Mouse (Mus musculus): ENCODE measurements around the gene Atxn1. TPM values are rescaled to one million over a fixed set of nuclear protein-coding genes. Genes with fewer than 3 reads are reported as not detected.
A peak's percentile ranks its signal among the peaks of the same experiment; 100 is the strongest.

Gene Atxn1
- polyA plus RNA-seq, 1 experiment from 2014 or later: 10.4 TPM

DNA sequence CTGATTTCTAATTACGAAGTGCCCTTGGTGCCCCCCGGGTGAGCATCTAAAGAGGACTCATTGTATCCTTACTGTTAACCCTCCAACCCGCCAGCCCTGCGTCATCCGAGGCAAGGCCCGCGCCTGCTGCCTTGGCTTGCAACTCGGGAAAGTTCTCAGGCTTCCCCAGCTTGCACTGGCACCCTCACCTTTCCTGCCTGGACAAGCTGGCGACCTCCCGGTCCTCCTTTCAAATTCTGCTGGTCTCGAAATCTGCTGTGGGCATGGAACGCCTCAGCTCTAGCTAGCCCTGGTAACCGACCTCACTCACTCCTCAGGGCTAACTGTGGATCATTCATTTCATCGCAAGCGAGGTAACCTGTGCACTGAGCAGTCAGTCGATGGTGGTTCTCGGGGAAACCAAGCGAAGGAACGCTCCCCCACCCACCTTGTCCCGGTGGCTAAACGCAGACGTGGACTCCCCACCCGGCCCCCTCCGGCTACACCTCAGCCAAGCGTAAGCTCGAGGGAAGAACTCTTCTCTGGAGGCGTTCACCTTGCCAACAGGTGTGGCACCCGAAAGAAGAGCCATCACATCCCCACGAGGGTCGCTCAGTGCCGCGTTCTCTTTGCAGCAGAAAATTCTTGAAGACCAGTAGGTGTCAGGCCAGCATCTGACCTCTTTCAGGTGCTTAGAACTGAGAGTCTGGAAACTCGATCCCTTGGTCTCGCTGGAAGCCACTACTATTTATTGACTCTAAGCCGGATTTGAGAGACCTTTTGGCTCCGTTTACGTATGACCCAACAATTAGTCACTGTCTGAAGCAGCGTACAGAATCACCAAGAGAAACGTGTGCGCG, 1.0 kb upstream of the Atxn1 start:
- H3K9me3 ChIP-seq (replicated peaks; ENCODE audit: control insufficient read depth, low read length, poor library complexity, severe bottlenecking): no peaks in the 10 kb centered on the region
- H3K27me3 ChIP-seq (ENCODE audit: control insufficient read depth, insufficient read depth, low read depth, low read length): no peaks in the 10 kb centered on the region; the same call in 1 of the 2 replicates
- WGBS: under 1% methylated on average over 41 of the region's 41 CpGs
- peak overlapping the region; percentile 94 for H3K4me3 ChIP-seq (ENCODE audit: low read depth, low read length)
- peak overlapping the region; percentile 97 for H3K27ac ChIP-seq (ENCODE audit: low read length)
- H3K4me1 ChIP-seq (ENCODE audit: control insufficient read depth, insufficient read depth, low read length): peaks cover 30% of the 10 kb centered on the region
- no peaks in the 10 kb centered on the region for H3K36me3 ChIP-seq (ENCODE audit: control insufficient read depth, insufficient read depth, low read length)
- H3K4me2 ChIP-seq (ENCODE audit: low read length): peak overlapping the region; percentile 78
- H3K9ac ChIP-seq (ENCODE audit: low read depth, low read length): peak overlapping the region; percentile 99
- no peak for ATAC-seq

DNA sequence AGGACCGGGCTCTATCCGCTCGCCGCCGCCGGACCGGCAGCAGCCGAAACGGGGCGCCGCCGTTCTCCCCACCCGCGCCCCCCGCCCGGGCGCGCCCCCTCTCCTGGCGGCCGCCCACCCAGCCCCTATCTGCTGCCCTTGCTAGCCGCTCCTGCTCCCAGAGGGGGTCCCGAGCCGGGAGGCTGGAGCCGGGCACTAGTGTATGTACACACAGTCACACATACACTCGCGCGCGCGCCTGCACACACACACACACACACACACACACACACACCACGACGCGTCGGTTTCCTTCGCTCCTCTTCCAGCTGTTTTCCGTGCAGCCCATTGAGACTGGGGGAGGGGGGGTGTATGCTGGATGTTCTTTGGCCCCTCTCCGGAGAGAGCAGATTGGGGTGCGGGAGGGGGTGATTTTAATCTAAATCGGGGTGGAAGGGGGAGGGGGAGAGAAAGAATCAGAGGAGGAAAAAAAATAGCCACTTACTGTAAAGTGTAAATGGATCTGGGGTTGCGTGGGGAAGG, 416 bp downstream of the Atxn1 start:
- Histone ChIP-seq H3K4me2 (ENCODE audit: low read length) (peak overlapping the region; percentile 78), H3K4me1 (ENCODE audit: control insufficient read depth, insufficient read depth, low read length) (peaks cover 43% of the 10 kb centered on the region), H3K27ac (ENCODE audit: low read length) (peak overlapping the region; percentile 97), H3K4me3 (ENCODE audit: low read depth, low read length) (peak overlapping the region; percentile 94), H3K9ac (ENCODE audit: low read depth, low read length) (peak overlapping the region; percentile 99), H3K36me3 (ENCODE audit: control insufficient read depth, insufficient read depth, low read length) (no peaks in the 10 kb centered on the region), H3K9me3 (replicated peaks; ENCODE audit: control insufficient read depth, low read length, poor library complexity, severe bottlenecking) (no peaks in the 10 kb centered on the region), H3K27me3 (ENCODE audit: control insufficient read depth, insufficient read depth, low read depth, low read length) (no peaks in the 10 kb centered on the region; the same call in 1 of the 2 replicates)
- WGBS: under 1% methylated on average over 15 of the region's 39 CpGs
- peak; percentile 55 for ATAC-seq

DNA sequence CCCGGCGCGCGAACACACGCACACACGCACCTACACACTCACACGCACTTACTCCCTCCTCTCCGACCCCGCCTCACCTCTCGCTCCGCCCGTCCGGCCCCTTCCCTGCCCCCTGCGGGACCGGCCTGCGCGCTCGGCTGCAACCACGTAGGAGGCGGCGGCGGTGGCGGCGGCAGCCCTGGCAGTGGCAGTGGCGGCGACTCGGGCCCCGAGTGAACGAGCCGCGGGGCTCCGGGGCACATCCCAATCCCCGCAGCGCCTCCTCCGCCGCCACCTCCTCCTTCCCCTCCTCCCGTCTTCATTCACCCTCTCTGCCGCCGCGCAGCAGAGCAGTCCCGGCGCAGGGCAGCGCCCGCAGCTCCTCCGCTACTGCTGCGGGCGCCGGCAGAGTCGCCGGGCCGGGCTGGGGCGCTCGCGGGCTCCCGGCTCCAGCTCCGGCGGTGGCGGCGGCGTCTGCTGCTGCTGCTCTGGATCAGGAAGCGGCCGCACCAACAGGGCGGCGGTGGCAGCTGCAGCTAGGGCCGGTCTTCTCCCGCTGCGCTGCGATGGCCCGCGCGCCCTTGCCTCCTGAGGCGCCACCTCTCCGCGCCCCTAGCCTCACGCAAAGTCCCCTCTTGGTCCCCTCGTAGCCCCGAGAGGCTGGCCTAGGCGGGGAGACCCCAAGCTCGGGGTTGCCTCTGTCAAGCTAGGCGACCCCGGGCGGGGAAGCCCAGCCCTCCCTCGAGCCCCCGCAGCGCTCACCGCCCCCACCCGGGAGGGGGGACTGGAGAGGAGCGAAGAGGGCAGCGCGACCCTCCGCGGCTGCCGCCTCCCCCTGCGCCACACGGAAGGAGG, 1.1 kb downstream of the Atxn1 start:
- peak; percentile 27 for ATAC-seq
- H3K36me3 ChIP-seq (ENCODE audit: control insufficient read depth, insufficient read depth, low read length): no peaks in the 10 kb centered on the region
- peak overlapping the region; percentile 94 for H3K4me3 ChIP-seq (ENCODE audit: low read depth, low read length)
- peak overlapping the region; percentile 99 for H3K9ac ChIP-seq (ENCODE audit: low read depth, low read length)
- peak overlapping the region; percentile 78 for H3K4me2 ChIP-seq (ENCODE audit: low read length)
- no peaks in the 10 kb centered on the region for H3K9me3 ChIP-seq (replicated peaks; ENCODE audit: control insufficient read depth, low read length, poor library complexity, severe bottlenecking)
- H3K27ac ChIP-seq (ENCODE audit: low read length): peak overlapping the region; percentile 97
- H3K4me1 ChIP-seq (ENCODE audit: control insufficient read depth, insufficient read depth, low read length): peaks cover 43% of the 10 kb centered on the region
- no peaks in the 10 kb centered on the region; the same call in 1 of the 2 replicates for H3K27me3 ChIP-seq (ENCODE audit: control insufficient read depth, insufficient read depth, low read depth, low read length)
- under 1% methylated on average over 65 of the region's 95 CpGs for WGBS

DNA sequence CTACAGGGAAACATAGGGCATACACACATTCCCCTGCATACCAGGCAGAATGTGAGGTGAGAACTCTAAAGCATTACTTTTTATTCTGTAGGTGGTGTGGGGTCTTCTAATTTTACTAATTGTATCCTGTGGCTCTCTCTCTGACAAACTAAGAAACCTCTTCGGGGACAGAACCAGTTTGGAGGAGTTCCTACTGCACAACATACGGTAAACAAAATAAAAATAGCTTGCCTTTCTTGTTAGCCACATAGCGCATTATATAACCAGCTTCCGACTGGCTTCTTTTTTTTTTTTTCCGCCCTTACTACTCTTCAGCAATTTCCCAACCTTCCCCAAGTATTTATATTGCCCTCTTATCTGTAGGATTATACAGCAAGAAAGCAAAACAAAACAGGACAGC, 2.0 kb downstream of the Atxn1 start:
- Histone ChIP-seq H3K27ac (ENCODE audit: low read length) (peak overlapping the region; percentile 97), H3K4me2 (ENCODE audit: low read length) (peak overlapping the region; percentile 78), H3K27me3 (ENCODE audit: control insufficient read depth, insufficient read depth, low read depth, low read length) (no peaks in the 10 kb centered on the region), H3K4me1 (ENCODE audit: control insufficient read depth, insufficient read depth, low read length) (peaks cover 43% of the 10 kb centered on the region), H3K9ac (ENCODE audit: low read depth, low read length) (peak overlapping the region; percentile 99), H3K9me3 (replicated peaks; ENCODE audit: control insufficient read depth, low read length, poor library complexity, severe bottlenecking) (no peaks in the 10 kb centered on the region), H3K36me3 (ENCODE audit: control insufficient read depth, insufficient read depth, low read length) (no peaks in the 10 kb centered on the region), H3K4me3 (ENCODE audit: low read depth, low read length) (peak overlapping the region; percentile 94)
- 4% methylated on average over 5 of the region's 5 CpGs for WGBS
- no peak for ATAC-seq

DNA sequence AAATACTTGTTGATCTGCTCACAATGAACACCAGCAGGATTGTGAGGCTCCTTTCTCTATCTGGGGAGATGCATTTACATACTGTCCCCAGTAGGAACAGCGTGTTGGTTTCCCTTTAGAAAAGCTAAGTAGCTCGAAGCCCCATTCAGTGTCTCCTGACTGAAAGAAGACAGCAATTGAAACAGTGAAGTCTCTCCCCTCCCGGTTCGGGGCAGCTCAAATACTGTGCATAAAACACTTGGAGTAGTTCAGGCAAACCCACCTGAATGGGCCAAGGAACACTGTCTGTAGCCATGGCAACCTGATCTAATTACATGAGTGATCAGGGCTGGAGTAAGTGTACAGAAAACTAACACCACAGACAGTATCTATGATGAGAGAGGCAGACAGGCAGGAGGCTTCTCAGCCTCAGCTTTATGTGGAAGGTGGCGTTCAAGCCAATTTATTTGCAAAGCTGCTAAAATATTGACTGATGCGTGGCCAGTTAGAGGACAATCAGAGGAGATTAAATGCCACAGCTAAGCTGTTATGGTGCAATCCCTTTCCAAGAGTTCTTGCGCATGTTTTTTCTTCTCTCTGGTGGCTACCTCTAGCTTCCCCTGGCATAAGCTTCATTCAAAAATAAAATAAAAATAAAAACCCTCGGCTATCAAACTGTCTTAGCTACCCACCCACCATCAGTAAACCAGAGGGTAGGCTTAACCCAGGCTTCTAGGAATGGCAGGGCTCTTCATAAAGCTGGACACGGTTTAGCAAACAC, 2.8 kb downstream of the Atxn1 start:
- peak overlapping the region; percentile 94 for H3K4me3 ChIP-seq (ENCODE audit: low read depth, low read length)
- peak; percentile 19; the same call in 1 of the 2 replicates for ATAC-seq
- H3K9me3 ChIP-seq (replicated peaks; ENCODE audit: control insufficient read depth, low read length, poor library complexity, severe bottlenecking): no peaks in the 10 kb centered on the region
- H3K9ac ChIP-seq (ENCODE audit: low read depth, low read length): peak overlapping the region; percentile 99
- no peaks in the 10 kb centered on the region for H3K27me3 ChIP-seq (ENCODE audit: control insufficient read depth, insufficient read depth, low read depth, low read length)
- WGBS: 3% methylated on average over 9 of the region's 9 CpGs
- no peaks in the 10 kb centered on the region for H3K36me3 ChIP-seq (ENCODE audit: control insufficient read depth, insufficient read depth, low read length)
- peaks cover 43% of the 10 kb centered on the region for H3K4me1 ChIP-seq (ENCODE audit: control insufficient read depth, insufficient read depth, low read length)
- H3K4me2 ChIP-seq (ENCODE audit: low read length): peak overlapping the region; percentile 78
- peak overlapping the region; percentile 97 for H3K27ac ChIP-seq (ENCODE audit: low read length)

DNA sequence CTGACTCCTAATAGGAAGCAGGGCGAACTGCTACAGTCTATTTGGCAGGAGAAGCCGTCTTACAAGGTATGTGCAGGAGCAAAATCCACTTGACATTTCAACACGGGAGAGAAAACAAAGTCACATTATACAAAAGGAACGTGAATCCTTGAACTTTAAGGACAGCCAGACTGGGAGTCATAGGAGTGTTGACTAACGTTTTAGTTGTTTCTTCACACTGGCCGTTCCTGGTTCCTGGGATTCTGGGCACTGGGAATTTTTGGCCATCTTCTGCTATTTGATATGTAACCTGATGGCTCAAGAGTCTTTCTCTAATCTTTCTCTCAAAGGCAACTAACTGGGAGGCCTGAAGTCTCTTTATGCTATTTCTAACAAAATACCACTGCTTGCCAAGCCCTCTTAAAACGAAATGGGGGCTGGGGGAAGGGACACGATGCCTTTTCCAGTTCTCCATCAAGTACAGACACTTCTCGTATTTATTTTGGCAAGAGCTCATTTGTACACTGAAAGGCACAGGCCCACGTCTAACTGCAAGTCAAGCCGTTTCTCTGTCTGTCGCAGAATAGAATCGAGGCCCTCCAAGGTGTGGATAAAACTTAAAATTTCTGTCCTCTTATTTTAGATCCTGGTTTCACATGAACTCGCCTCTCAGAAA, 4.4 kb downstream of the Atxn1 start:
- Histone ChIP-seq H3K9ac (ENCODE audit: low read depth, low read length) (no peak overlapping the region), H3K4me3 (ENCODE audit: low read depth, low read length) (no peak overlapping the region), H3K9me3 (replicated peaks; ENCODE audit: control insufficient read depth, low read length, poor library complexity, severe bottlenecking) (no peaks in the 10 kb centered on the region), H3K27me3 (ENCODE audit: control insufficient read depth, insufficient read depth, low read depth, low read length) (no peaks in the 10 kb centered on the region), H3K4me1 (ENCODE audit: control insufficient read depth, insufficient read depth, low read length) (peaks cover 31% of the 10 kb centered on the region), H3K27ac (ENCODE audit: low read length) (no peak overlapping the region; the same call in 1 of the 2 replicates), H3K4me2 (ENCODE audit: low read length) (peak overlapping the region; percentile 30), H3K36me3 (ENCODE audit: control insufficient read depth, insufficient read depth, low read length) (no peaks in the 10 kb centered on the region)
- 33% methylated on average over 14 of the region's 14 CpGs for WGBS
- ATAC-seq: no peak

DNA sequence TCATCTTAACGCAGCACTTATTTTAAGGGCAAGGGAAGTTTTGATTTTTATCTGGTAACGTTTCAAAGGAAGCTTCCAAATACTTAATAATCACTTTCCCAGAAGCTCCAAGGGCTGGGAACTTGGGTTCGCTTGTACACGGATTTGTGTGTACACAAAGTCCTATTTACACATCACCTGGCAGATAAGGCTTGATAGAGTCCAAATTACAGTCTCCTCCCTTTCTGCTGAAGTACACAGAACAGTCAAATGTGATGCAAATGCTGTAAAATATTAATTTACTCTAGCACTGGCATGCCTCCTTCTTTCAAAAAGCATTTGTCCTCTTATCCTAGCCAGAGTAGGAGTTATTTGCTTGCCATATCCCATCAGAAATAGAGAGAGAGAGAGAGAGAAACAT, 6.5 kb downstream of the Atxn1 start:
- WGBS: 85% methylated on average over 4 of the region's 4 CpGs
- Histone ChIP-seq H3K9ac (ENCODE audit: low read depth, low read length) (no peak overlapping the region), H3K27ac (ENCODE audit: low read length) (no peak overlapping the region), H3K27me3 (ENCODE audit: control insufficient read depth, insufficient read depth, low read depth, low read length) (no peaks in the 10 kb centered on the region), H3K4me2 (ENCODE audit: low read length) (no peak overlapping the region), H3K4me1 (ENCODE audit: control insufficient read depth, insufficient read depth, low read length) (peaks cover 31% of the 10 kb centered on the region), H3K4me3 (ENCODE audit: low read depth, low read length) (no peak overlapping the region), H3K36me3 (ENCODE audit: control insufficient read depth, insufficient read depth, low read length) (no peaks in the 10 kb centered on the region), H3K9me3 (replicated peaks; ENCODE audit: control insufficient read depth, low read length, poor library complexity, severe bottlenecking) (no peaks in the 10 kb centered on the region)
- ATAC-seq: no peak

DNA sequence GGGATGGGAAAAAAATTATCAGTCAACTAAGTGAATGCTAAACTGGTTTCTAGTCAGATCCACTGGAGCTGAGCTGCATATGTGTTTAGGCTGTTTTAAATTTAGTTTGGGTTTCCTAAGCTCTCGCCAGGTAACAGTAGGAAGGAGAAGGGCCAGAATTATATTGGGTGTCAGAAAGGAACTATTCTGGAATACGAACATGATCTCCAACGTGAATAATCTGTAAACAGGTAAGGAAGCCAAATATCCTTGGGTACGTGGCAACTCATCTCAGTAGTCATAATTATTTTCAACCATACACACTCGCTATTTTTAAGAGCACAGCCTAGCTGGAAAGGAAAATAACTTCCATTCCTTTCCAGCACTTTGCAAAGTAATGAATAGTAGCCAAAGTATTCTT, 7.2 kb downstream of the Atxn1 start:
- WGBS: 95% methylated on average over 5 of the region's 5 CpGs
- no peak overlapping the region for H3K4me3 ChIP-seq (ENCODE audit: low read depth, low read length)
- no peak for ATAC-seq

More for the DNA sequence above, 7.2 kb downstream of the Atxn1 start:
- H3K36me3 ChIP-seq (ENCODE audit: control insufficient read depth, insufficient read depth, low read length): no peaks in the 10 kb centered on the region
- no peak overlapping the region for H3K27ac ChIP-seq (ENCODE audit: low read length)
- H3K27me3 ChIP-seq (ENCODE audit: control insufficient read depth, insufficient read depth, low read depth, low read length): no peaks in the 10 kb centered on the region
- H3K9me3 ChIP-seq (replicated peaks; ENCODE audit: control insufficient read depth, low read length, poor library complexity, severe bottlenecking): no peaks in the 10 kb centered on the region
- H3K4me1 ChIP-seq (ENCODE audit: control insufficient read depth, insufficient read depth, low read length): peaks cover 29% of the 10 kb centered on the region
- no peak overlapping the region for H3K4me2 ChIP-seq (ENCODE audit: low read length)
- no peak overlapping the region for H3K9ac ChIP-seq (ENCODE audit: low read depth, low read length)
